Mouse (Mus musculus) cerebellum, adult 11 months (tissue): ENCODE data around the gene Vmn1r25.
"Not testable (repeated sequence)": the region's sequence is repeated elsewhere in the genome, so short reads cannot be mapped to it uniquely, and the experiment has no call there.

Experiments used
- DNase-seq: peaks from one replicate; pipeline ENCODE4 v3.0.0; 2022

Gene Vmn1r25

DNA sequence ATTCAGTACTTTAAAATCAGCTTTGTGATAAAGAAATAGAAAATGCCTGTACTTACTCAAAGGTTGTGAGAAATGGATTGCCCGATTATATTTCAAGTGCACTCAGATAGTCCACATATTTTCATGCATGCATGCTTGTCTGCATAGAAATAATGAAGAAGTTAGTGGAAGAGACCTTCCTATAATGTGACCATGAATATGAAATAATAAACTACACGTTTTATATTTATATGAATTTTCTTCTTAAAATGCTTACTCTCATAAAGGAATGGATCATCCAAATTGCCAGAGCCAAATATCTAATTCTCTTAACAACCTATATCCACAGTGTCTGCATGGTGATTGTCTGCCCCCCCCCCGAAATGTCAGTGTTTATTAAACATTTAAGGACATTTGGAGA, at the start of gene Vmn1r25:
Gene Vmn1r25 (minus strand): TSS at position 101 of the 400 bp plus-strand sequence.
- no peak for DNase-seq

DNA sequence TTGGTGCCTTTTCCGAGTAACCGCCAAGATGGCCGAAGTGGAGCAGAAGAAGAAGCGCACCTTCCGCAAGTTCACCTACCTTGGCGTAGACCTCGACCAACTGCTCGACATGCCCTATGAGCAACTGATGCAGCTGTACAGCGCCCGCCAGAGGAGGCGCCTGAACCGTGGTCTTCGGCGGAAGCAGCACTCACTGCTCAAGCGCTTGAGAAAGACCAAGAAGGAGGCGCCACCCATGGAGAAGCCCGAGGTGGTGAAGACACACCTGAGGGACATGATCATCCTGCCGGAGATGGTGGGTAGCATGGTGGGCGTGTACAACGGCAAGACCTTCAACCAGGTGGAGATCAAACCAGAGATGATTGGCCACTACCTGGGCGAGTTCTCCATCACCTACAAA, 36.9 kb upstream of the Vmn1r25 start:
- DNase-seq = not testable (repeated sequence)

DNA sequence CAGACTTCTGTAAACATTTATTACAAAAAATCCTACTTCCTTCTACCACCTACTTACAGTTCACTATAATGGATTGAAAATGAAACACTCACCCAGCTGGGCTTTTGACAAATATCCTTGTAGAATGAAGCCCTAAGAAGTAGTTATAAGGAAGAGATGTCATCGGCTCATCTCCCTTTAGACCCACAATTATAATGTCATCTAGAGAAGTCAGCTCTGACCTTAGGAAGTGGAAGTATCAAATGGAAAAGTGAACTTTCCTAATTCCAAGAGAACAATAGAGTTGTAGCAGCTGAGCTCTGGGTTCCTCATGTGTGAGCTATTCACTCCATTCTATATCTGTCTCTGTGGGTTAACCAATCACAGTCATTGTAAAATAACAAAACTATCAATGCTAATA, 34.4 kb upstream of the Vmn1r25 start, which contains the start of gene Vmn1r26:
Gene Vmn1r26 (minus strand): TSS at position 101 of the 400 bp plus-strand sequence.
- DNase-seq = no peak

- DNase-seq = not testable (repeated sequence)
Observed at GRCm38 (mm10) chr6:57961403-57961802, 19.2 kb downstream of the Vmn1r25 start, which contains the start of gene Vmn1r24. TSS of gene Vmn1r24 (minus strand) at chr6:57961503.
